Mouse (Mus musculus) myocyte (in vitro differentiated cells): ENCODE measurements around the gene Rras. TPM values are rescaled to one million over a fixed set of nuclear protein-coding genes. Genes with fewer than 3 reads are reported as not detected.

ENCODE experiments used
- H3K27me3 ChIP-seq: one replicate; pipeline ENCODE4 v1.6.1; 2011; ENCODE audit not compliant: control insufficient read depth, insufficient read depth, insufficient read length
- H3K36me3 ChIP-seq: one replicate; pipeline ENCODE4 v1.6.1; 2011; ENCODE audit not compliant: control insufficient read depth, insufficient read depth
- H3K4me2 ChIP-seq: one replicate; pipeline ENCODE4 v1.6.1; 2011; ENCODE audit warnings: low read depth, control low read depth
- H3K4me3 ChIP-seq: one replicate; pipeline ENCODE4 v1.5.1; 2011; ENCODE audit warnings: mild to moderate bottlenecking, control low read depth, moderate library complexity
- H3K79me2 ChIP-seq: one replicate; pipeline ENCODE4 v1.6.1; 2011; ENCODE audit not compliant: control insufficient read depth, insufficient read depth
- H3ac ChIP-seq: one replicate; pipeline ENCODE4 v1.6.1; 2011; ENCODE audit not compliant: control insufficient read depth, insufficient read length
- CEBPB ChIP-seq: IDR thresholded peaks from 2 replicates; pipeline ENCODE4 v1.6.1; 2011; ENCODE audit warnings: mild to moderate bottlenecking, moderate library complexity; ENCODE audit not compliant: poor library complexity, insufficient read depth, severe bottlenecking
- E2F4 ChIP-seq: IDR thresholded peaks from one replicate; pipeline ENCODE4 v1.6.1; 2011; ENCODE audit warnings: mild to moderate bottlenecking, control low read depth, moderate library complexity; ENCODE audit not compliant: insufficient read depth
- MAX ChIP-seq: IDR thresholded peaks from one replicate; pipeline ENCODE4 v1.6.1; 2011; ENCODE audit warnings: low read depth, mild to moderate bottlenecking, control low read depth
- MYOD1 ChIP-seq, 3 experiments: IDR thresholded peaks; one replicate each; pipeline ENCODE4 v1.6.1; 2011; ENCODE audit warnings: control low read depth in 2 of 3, low read depth in 2 of 3, mild to moderate bottlenecking in 2 of 3, moderate library complexity in 1 of 3; ENCODE audit not compliant: insufficient read length in 2 of 3, control insufficient read depth in 1 of 3
- MYOG ChIP-seq, 3 experiments: IDR thresholded peaks; one replicate each; pipeline ENCODE4 v1.6.1; 2011; ENCODE audit warnings: control low read depth in 2 of 3, low read depth in 2 of 3, mild to moderate bottlenecking in 2 of 3; ENCODE audit not compliant: insufficient read length in 2 of 3, control insufficient read depth in 1 of 3, insufficient read depth in 1 of 3
- POLR2A ChIP-seq: IDR thresholded peaks from one replicate; pipeline ENCODE4 v1.6.1; 2011; ENCODE audit warnings: low read depth, mild to moderate bottlenecking, control low read depth, moderate library complexity; ENCODE audit not compliant: insufficient read length
- POLR2AphosphoS2 ChIP-seq: IDR thresholded peaks from one replicate; pipeline ENCODE4 v1.6.1; 2011; ENCODE audit warnings: low read depth, control low read depth; ENCODE audit not compliant: insufficient read length
- REST ChIP-seq: IDR thresholded peaks from one replicate; pipeline ENCODE4 v1.6.1; 2011; ENCODE audit warnings: mild to moderate bottlenecking, control low read depth, moderate library complexity; ENCODE audit not compliant: insufficient read depth, insufficient read length
- SRF ChIP-seq: IDR thresholded peaks from one replicate; pipeline ENCODE4 v1.6.1; 2011; ENCODE audit warnings: low read depth; ENCODE audit not compliant: control insufficient read depth, insufficient read length
- TCF12 ChIP-seq: IDR thresholded peaks from one replicate; pipeline ENCODE4 v1.6.1; 2011; ENCODE audit warnings: mild to moderate bottlenecking, control low read depth; ENCODE audit not compliant: poor library complexity, insufficient read depth, severe bottlenecking
- TCF3 ChIP-seq: IDR thresholded peaks from one replicate; pipeline ENCODE4 v1.6.1; 2011; ENCODE audit warnings: low read depth, control low read depth; ENCODE audit not compliant: insufficient read length
- USF1 ChIP-seq: IDR thresholded peaks from one replicate; pipeline ENCODE4 v1.6.1; 2011; ENCODE audit warnings: low read depth, mild to moderate bottlenecking, control low read depth, moderate library complexity
- polyA plus RNA-seq: library from polyadenylated mRNA; unstranded; fragments of >200 nt; fragmentation: generic; extraction: Trizol; gene quantifications from one replicate; pipeline ENCODE4 v1.2.1, GENCODE M21; 2012; ENCODE audit warnings: missing spikeins

Rras gene
- polyA plus RNA-seq, 1 experiment = 127 TPM

- no peaks in the 10 kb centered on the region for H3K36me3 ChIP-seq
- TF ChIP-seq E2F4 (no peak), CEBPB (no peak), MAX (no peak), MYOG (IDR thresholded peaks at IDR 0.05; ENCODE audit: control insufficient read depth in 1 of 3, insufficient read depth in 1 of 3, insufficient read length in 2 of 3, low read depth in 2 of 3) (no peak), REST (no peak), POLR2AphosphoS2 (no peak), POLR2A (no peak), SRF (no peak), USF1 (no peak), TCF12 (no peak), MYOD1 (IDR thresholded peaks at IDR 0.05; ENCODE audit: control insufficient read depth in 1 of 3, insufficient read length in 2 of 3, low read depth in 2 of 3) (no peak), TCF3 (no peak)
Measured at GRCm38 (mm10) chr7:44996672-44997071, 21.1 kb upstream of the Rras start.

GRCm38 (mm10) chr7:44997231-44997939 is 20.4 kb upstream of the Rras start, which contains the start of gene Irf3:
TSS of gene Irf3 (plus strand) at chr7:44997648.
- H3K4me3 ChIP-seq = peak within 1 kb of the TSS; percentile 86
- peak; percentile 36 for TF ChIP-seq POLR2AphosphoS2
- TF ChIP-seq SRF = peak; percentile 98
- TF ChIP-seq MYOG (IDR thresholded peaks at IDR 0.05; ENCODE audit: control insufficient read depth in 1 of 3, insufficient read depth in 1 of 3, insufficient read length in 2 of 3, low read depth in 2 of 3) = no peak
- TF ChIP-seq CEBPB = no peak
- TF ChIP-seq USF1 = no peak
- TF ChIP-seq POLR2A = no peak
- no peak for TF ChIP-seq E2F4
- peaks cover 20% of the 10 kb centered on the region for H3K79me2 ChIP-seq
- H3K4me2 ChIP-seq = peak within 1 kb of the TSS; percentile 98
- H3K27me3 ChIP-seq = no peaks in the 10 kb centered on the region
- peak within 1 kb of the TSS; percentile 50 for H3ac ChIP-seq
- no peaks in the 10 kb centered on the region for H3K36me3 ChIP-seq

More at GRCm38 (mm10) chr7:44996672-44997071, 21.1 kb upstream of the Rras start:
- Histone ChIP-seq H3ac (peak overlapping the region; percentile 50), H3K79me2 (peaks cover 20% of the 10 kb centered on the region), H3K4me3 (peak overlapping the region; percentile 86), H3K4me2 (peak overlapping the region; percentile 98), H3K27me3 (no peaks in the 10 kb centered on the region)

DNA sequence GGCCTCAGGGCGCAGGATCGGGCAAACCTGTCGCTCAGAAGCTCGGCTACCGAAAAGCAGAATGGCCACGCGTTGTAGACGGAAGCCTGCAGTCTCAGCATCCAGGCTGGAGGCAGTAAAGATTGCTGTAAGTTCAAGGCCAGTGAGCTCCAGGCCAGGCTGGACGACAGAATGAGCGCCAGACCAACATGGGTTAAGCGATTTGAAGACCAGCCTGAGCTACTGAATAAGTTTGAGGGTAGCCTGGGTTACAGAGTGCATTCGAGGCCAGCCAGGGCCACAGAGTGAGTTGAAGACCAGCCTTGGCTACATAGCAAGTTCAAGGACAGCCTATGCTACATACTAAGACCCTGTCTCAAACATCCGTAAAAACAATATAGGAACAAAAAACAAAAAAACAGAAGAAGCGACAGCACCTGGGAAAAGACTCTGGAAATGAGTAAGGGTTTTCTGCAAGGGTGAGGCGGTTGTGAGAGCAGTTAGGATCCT is 19.8 kb upstream of the Rras start:
- TF ChIP-seq MAX (no peak), TCF3 (no peak), POLR2AphosphoS2 (peak; percentile 57)
- Histone ChIP-seq H3K4me2 (peak overlapping the region; percentile 90), H3K79me2 (peaks cover 20% of the 10 kb centered on the region), H3ac (peak overlapping the region; percentile 50), H3K27me3 (no peaks in the 10 kb centered on the region), H3K36me3 (no peaks in the 10 kb centered on the region), H3K4me3 (peak overlapping the region; percentile 86)

GRCm38 (mm10) chr7:44998501-44998955 is 19.2 kb upstream of the Rras start, which contains the start of gene Bcl2l12:
TSS of gene Bcl2l12 (minus strand) at chr7:44998712.
- H3K4me3 ChIP-seq = peak within 1 kb of the TSS; percentile 86
- peaks cover 20% of the 10 kb centered on the region for H3K79me2 ChIP-seq
- H3K36me3 ChIP-seq = no peaks in the 10 kb centered on the region
- peak; percentile 29 for TF ChIP-seq POLR2A
- TF ChIP-seq SRF = no peak
- no peak for TF ChIP-seq TCF3
- no peak for TF ChIP-seq USF1
- TF ChIP-seq MYOG (IDR thresholded peaks at IDR 0.05; ENCODE audit: control insufficient read depth in 1 of 3, insufficient read depth in 1 of 3, insufficient read length in 2 of 3, low read depth in 2 of 3) = peak; percentile 12 to 90 (median 70)
- TF ChIP-seq TCF12 = no peak
- TF ChIP-seq REST = no peak
- TF ChIP-seq E2F4 = no peak
- TF ChIP-seq MYOD1 (IDR thresholded peaks at IDR 0.05; ENCODE audit: control insufficient read depth in 1 of 3, insufficient read length in 2 of 3, low read depth in 2 of 3) = peak in 2 of 3 experiments; percentile 75 to 82
- TF ChIP-seq POLR2AphosphoS2 = peak; percentile 92
- TF ChIP-seq MAX = no peak
- TF ChIP-seq CEBPB = no peak
- H3ac ChIP-seq = peak within 1 kb of the TSS; percentile 50
- H3K4me2 ChIP-seq = peak within 1 kb of the TSS; percentile 90
- no peaks in the 10 kb centered on the region for H3K27me3 ChIP-seq

- peak overlapping the region; percentile 90 for H3K4me2 ChIP-seq
- H3K79me2 ChIP-seq = peaks cover 20% of the 10 kb centered on the region
- no peak overlapping the region for H3K4me3 ChIP-seq
- H3ac ChIP-seq = no peak overlapping the region
- TF ChIP-seq SRF = no peak
- no peak for TF ChIP-seq TCF3
- no peak for TF ChIP-seq USF1
- TF ChIP-seq POLR2AphosphoS2 = no peak
- TF ChIP-seq REST = no peak
- no peak for TF ChIP-seq MAX
- TF ChIP-seq E2F4 = no peak
- TF ChIP-seq MYOG (IDR thresholded peaks at IDR 0.05; ENCODE audit: control insufficient read depth in 1 of 3, insufficient read depth in 1 of 3, insufficient read length in 2 of 3, low read depth in 2 of 3) = no peak
- no peak for TF ChIP-seq MYOD1 (IDR thresholded peaks at IDR 0.05; ENCODE audit: control insufficient read depth in 1 of 3, insufficient read length in 2 of 3, low read depth in 2 of 3)
- no peak for TF ChIP-seq TCF12
- no peak for TF ChIP-seq CEBPB
- no peak for TF ChIP-seq POLR2A
- no peaks in the 10 kb centered on the region for H3K36me3 ChIP-seq
- H3K27me3 ChIP-seq = no peaks in the 10 kb centered on the region
Measured at GRCm38 (mm10) chr7:44999753-45000152, 18.0 kb upstream of the Rras start.
